Mouse (Mus musculus) heart, adult 9 months (tissue): ENCODE measurements around the gene Ptpn12.

Experiments used
- DNase-seq, 2 experiments: peaks; one replicate each; pipeline ENCODE4 v3.0.0; 2022; ENCODE audit warnings: low spot score in 2 of 2

The Ptpn12 gene

DNA sequence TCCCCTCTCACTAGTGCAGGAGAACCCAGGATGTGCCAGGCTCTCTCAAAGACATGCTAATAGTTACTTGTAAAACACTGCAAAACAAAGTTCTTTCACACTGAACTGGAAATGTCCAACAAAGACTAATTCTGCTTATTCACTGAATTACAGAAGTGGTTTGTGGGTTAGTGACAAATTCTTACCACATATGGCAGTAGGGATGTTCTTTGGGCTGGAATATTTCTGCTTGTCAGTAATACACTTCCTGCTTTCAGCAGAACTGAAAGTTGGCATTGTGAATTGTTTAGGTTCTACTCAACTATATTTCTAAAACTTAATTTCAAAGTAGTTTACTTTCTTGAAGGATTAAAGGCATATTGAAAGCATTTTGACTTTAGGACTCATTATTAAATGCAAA lies 25.5 kb downstream of the Ptpn12 start:
- peak in 1 of 2 experiments; percentile 45 for DNase-seq

DNA sequence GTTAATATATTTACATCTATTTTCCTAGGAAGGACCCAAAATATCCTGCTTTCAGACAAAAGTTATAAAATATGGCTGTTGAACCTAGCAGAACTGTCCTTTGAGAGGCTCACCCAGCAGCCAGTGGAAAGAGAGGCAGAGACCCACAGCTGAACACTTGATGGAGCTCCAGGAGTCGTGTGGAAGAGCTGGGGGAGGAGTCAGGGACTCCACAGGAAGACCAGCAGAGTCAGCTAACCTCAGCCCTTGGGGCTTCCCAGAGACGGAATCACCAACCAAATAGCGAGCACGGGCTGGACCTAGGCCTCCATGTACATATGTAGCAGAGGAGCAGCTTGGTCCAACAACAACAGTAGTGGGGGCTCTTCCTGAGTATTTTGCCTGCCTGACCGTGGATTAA lies 38.6 kb downstream of the Ptpn12 start:
- peak; percentile 24 to 26 for DNase-seq

DNA sequence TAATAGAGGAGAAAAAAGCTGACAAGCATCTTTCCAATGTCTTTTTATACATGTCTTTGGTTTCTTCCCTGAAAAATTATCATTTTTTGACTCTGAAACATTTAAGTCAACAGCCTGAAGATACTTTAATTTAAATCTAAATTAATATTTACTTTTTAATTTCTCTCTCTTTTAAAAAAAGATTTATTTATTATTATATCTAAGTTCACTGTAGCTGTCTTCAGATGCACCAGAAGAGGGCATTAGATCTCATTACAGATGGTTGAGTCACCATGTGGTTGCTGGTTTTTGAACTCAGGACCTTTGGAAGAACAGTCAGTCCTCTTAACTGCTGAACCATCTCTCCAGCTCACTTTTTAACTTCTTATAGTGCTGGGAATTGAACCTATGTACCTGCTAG lies 44.8 kb downstream of the Ptpn12 start:
- no peak for DNase-seq

DNA sequence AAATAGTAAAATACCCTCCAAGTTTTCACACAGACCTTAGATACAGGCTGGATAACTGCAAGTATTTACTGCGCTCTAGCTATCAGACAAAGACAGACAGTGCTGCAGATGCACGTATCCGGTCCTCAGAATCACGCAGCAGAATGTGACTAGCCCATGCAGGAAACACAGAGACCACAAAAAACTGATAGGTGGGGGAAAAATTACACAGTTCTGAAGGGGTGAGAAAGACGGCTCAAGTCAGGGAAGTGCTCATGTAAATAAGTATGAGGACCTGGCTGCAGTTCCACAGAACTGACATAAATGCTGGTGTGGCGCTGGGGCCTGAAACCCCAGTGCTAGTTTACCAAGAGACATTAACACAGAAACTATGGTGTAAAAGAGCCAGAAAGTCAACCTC lies 53.0 kb downstream of the Ptpn12 start:
- DNase-seq, result no peak

DNA sequence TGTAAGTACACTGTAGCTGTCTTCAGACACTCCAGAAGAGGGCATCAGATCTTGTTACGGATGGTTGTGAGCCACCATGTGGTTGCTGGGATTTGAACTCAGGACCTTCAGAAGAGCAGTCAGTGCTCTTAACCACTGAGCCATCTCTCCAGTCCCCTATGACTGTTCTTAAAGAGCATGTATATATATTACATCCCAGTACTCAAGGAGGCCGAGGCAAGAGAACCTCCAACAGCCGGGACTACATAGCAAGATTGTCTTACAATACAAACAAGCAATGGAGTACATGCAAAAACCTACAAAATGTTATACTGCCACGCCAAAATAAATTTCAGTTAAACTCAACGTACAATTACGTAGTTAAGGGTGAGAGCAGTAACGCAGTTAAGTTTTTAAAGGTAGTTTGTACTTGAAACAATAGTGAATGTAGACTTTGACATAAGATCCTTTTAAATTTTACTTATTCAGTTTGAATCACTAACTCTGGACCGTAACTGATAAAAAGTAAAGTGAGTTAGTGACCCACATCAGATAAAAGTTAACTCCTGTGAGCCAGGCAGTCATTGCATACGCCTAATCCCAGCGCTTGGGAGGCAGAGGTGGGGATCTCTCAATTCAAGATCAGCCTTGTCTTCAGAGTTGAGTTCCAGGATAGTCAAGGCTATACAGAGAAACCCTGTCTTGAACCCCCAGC lies 53.9 kb downstream of the Ptpn12 start:
- no peak for DNase-seq

DNA sequence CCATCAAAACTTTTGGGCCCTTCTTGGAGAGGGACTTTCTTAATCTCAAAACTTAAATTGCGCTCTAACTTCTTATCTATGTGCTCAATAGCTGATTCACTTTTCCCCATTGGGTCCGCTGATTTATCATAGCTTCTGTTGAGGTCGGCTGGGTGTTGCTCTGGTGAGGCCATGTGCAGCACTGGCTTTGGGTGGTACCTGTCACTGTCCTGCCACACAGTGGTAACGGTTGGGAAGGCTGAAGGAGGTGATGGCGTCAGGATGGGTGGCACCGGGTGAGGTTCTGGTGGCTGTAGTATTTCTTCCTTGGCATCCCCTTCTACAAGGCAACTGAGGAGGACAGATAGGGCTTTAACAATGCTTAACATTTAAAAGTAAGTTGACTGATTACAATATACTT lies 57.3 kb downstream of the Ptpn12 start:
- DNase-seq, result no peak

DNA sequence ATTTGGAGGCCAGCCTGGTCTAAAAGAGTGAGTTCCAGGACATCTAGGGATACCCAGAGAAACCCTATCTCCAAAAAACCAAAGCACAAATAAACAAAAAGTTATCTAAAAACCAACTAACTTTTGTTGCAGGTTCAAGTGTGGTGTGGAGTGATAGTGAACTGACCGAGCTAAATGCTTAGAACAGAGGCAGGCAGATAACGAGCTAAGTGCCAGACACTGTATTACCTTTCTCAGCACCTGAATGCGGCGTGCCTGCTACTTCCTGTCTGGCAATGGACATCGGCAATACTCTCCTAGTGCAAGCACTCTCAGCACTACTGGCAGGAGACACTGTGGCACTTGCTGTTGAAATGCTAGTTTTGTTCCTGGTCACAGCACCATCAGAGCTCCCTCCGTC lies 58.2 kb downstream of the Ptpn12 start:
- DNase-seq, result no peak

DNA sequence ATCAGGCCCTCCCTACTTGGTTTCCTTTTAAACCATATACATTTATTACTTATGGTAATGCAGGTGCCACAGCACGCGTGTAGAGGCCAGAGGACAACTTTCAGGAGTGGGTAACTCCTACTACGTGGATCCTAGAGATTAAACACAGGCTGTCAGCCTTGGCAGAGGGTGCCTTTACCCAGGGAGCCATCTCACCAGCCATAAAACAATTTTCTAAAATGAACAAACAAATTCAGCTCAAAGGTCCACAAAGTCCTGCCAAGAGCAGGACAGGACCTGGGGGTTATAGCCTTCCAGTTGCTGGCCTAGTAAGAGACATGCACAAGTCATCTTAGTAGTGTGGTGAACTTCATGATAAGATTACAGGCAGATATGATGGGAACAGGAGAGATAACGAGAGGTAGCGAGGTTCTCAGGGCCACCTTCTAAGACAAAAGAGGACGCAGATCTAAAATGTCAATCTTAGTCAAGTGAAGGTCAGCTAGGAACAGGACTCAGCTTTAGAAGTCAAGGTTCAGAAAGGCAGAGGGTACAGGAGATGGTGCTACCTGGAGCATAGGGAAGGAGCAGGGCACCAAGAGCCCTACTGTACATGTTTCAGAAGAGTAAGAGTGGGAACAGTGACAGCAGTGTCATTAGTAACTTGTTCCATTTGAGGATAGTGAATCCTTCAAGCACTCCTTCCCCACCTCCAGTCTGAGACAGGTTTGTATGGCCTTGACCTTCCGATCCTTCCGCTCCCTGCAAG lies 65.5 kb downstream of the Ptpn12 start:
- no peak for DNase-seq

DNA sequence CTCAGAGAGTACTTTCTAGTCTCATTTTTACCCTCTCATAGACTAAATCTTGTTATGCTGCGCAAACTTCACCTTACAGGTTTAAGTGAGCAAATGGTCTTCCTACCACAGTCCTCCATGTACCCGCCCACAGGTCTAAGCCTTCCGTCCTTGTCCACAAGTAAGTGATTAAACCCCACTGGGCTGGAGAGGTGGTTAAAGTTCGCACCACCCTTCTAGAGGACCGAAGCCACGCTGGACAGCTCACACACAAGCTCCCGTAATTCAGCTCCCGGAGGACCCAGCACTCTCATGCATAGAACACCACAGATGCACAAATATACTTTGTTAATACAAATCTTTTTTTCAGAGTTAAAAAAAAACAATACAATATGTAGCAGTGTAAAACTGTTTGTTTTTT lies 69.4 kb downstream of the Ptpn12 start:
- DNase-seq, result no peak

DNA sequence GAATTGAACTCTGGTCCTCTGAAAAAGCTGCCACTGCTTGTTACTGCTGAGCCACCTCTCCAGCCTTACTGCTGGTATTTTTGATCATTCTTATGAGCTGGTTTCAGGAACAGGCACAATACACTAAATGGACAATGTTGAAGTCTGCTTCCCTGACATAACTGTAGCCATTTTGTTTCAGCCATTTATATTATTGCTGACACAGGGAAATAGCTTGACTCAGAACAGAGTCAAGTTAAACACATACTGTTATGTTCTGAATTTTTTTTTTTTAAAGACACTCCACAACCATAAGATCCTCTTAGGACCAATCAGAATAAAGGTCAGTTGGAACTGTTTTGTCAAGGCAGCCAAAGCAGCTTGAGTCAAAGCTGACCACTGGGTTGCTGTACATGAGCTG lies 72.2 kb downstream of the Ptpn12 start:
- DNase-seq, result no peak

DNA sequence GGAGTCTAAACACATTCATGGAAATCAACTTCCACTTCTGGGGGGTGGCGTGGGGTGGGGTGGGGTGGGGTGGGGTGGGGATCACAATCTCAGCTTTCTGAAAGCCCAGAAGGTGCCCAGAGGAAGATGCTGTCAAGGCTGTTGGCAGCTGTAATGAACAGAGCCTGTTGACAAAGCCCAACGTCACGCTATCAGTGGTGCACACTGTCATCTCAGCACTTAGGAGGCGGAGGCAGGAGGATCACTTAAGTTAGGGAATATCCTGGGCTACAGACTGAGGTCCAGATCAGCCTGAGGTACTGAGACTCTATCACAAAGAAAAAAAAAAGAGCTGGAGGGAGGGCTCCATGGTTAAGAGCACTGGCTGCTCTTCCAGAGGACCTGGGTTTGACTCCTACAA lies 81.0 kb downstream of the Ptpn12 start:
- no peak for DNase-seq

DNA sequence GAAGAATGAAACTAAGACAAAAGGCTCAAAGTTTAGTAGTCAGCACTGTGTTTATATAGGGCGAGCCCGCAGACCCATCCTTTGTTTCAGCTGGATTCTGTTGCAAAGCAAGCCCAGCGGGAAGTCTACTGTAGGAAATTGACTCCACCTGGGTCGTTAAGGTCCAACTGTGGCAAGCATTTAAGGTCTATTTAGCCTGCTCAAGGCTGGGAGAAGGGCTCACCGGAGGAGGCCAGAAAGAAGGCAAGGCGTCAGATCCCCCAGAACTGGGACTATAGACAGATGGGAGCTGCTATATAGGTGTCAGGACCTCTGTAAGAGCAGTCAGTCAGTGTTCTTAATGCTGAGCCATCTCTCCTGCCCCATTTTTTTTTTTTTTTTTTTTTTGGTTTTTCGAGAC lies 81.7 kb downstream of the Ptpn12 start:
- DNase-seq, result no peak

DNA sequence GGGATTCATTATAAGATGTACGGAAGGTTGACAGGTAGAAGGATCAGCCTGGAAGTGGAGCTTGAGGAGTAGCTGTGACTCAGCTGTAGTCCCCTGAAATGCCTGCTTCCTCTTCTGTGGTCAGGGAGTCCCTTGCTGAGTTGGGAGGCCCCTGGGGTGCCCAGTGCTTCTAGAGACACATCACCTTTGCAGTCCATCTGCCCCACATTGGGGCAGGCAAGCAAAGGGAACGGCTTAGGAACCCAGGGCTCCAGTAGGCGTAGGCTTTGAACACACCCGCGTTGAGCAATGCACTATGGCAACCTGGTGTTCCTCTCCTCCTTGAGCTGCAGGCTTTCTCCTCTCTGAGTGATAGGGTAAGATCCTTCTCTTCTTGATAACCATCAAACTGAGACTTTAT lies 82.6 kb downstream of the Ptpn12 start:
- DNase-seq, result no peak

DNA sequence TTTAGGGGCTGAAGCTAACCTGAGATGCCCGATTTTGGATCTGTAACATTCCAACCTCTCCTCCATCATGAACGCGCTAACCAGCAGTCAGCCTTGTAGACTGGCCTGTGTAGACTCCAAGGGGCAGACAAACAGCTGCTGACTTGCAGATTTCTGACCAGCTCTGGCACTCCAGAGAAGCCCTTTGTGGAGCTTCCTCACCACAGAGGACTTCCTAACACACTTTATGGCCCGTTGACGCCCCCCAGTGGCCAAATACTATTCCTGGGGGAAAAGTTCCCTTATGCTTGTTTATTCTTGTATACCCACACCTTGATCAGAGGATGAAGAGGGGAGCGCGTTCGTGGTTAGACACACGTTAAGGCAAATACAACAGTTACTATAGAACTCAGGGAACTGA lies 86.7 kb downstream of the Ptpn12 start:
- peak in 1 of 2 experiments; percentile 32 for DNase-seq

DNA sequence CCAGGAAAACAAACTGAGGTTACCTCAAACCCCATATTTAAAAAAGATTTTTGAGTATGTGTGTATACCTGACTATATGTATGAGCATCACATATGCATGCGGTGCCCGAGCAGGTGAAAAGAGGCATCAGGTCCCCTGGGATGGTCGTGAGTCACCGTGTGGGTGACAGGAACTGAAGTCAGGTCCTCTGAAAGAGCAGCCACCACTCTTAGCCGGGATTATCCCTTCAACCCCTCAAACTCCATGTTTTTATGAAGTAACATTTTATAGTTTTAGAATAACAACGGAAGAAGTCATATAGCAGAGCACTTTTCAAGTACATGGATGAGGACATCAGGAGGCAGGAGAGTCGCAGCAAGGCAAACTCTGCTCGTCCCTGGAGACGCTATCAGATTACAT lies 87.2 kb downstream of the Ptpn12 start:
- no peak for DNase-seq

DNA sequence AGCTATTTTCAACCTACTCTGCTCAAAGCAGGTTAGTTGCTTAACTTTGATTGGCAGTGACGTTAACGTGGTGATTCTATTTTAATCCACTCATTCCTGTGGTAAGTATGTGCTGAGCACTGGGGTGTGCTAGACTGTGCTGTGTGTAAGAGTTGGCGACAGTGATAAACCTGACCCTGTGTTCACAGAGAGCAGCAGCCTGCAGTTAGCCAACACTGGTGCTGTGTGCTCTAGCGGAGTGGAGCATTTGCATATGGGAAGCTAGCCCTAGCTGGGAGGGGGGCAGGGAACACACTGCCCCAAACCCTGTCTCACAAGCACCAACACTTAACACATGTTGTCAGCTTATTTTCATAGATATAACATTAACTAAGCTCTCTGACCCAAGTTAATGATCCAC lies 87.8 kb downstream of the Ptpn12 start:
- DNase-seq, result no peak

DNA sequence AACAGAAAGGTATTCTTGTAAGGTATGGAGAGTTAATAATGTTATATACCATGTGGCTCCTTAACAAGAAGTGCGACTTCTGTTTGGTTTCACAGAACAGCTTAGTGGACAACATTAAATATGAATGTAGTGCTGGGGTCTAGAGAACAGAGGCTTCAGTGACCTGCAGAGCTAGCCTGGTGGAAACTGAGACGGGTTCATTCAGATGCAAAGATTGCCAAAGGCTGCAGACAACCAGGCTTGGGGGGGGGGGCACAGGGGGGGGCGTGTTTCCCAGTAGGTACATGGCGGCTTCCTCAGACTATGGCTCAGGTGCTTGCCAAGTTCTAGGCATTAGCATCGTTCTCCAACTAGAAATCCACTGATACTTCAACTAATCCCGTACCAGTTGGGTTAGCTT lies 91.3 kb downstream of the Ptpn12 start:
- DNase-seq, result no peak

DNA sequence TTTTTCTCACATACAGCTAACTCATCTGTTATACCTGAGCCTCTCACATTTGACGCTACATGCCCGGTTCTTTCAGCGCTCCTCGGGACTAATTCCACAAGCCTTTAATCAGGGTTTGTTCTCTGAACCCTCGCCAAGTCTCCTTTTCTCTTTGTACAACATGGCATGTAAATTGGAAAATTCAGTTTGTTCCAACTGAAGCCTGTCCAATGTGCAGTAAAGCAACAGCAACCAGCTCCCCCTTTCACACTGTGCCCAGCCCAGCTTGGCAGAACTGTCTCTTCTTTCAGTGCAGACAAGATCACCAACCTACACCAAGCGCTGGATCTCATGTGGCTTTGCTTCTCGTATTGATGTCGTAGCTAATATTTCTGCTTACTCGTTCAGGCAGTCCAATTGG lies 92.4 kb downstream of the Ptpn12 start:
- no peak for DNase-seq

DNA sequence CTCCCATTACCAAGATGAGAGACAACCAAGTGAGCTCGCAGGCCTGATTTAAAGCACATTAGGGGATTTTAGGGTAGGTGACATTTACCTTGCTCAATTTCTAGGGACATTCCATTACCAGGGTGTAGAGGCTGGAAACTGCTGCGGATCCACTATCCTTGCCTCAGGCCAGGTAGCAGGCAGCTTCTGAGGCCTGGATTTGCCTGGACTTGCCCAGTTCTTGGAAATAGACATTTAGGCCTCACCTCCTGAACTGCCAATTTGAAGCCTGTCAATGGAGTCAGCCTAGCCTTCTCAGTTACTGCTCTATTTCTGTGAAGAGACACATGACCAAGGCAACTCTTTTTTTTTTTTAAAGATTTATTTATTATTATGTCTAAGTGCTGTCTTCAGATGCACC lies 94.8 kb downstream of the Ptpn12 start:
- DNase-seq, result no peak

DNA sequence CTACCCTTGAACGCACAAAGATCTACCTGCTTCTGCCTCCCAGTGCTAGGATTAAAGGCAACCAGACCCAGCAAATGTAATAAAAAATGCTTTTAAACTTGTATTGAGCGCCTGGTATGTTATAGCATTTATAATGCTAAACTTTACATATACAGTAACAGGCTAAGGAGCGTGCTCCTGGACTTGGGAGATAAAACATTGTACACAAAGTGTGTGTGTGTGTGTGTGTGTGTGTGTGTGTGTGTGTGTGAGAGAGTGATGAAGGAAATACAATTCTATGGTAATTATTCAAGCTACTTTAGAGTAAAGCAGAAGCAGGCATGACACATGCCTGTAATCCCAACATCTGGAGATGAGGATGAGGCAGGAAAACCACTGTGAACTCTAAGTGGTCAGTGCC lies 99.4 kb downstream of the Ptpn12 start, which contains the start of gene Rsbn1l:
Gene Rsbn1l (minus strand): TSS at position 101 of the 400 bp plus-strand sequence.
- DNase-seq, result no peak

DNA sequence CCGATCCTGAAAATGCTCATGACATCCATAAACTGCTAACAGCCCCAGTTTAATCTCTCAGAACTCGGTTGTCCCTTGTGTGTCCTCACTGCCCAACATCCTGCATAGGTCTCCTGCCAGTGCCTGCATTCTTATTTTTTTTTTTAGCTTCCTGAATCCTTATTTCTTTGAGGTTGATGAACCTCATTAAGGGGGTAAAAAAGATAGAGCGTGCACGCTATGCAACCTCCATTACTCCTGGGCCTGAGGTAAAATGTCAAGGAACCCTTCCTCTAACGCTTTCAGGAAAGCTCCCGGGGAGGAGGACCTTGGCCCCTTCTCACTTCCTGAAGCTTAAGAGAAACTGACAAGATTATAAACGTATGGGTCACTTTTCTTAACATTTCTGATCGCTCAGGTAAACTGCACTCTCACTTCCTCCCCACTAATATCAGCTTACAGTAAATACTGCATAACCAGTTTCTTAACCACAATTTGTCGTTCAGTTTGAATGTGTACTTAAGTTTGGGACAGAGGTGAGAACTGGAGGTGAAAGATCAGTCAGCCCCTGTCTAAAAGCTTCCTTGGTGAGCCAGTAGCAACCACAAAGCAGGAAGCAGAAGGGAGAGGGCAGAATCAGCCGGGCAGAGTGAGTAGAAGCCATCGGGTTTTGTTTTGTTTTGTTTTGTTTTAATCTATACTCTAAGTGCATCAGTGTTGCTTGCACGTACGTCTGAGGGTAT lies 100.4 kb downstream of the Ptpn12 start:
- no peak for DNase-seq

DNA sequence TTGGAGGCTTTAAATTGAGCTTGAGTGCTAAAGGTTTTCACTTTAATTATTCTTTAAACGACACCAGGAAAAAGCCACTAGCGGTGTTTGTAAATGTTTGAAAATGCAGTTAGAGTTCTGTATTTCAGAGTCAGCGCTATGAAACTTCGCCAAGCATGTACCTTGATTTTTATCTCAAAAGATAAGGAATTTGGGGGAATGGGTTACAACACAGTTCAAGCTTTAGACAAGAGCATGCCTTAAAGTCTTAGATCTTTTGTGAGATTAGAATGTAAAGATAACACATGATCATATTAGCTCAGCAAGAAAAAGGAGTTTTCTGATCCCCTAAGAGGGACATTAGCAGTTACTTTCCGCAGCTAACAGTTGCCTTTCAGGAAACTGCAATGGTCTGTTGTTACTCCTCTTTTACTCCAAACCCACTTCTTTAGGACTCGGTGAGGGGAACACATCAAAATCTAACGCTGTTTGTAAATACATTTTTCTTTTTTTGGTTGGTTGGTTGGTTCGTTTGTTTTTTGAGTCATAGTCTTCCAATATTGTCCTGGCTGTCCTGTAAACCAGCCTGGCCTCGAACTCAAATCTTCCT lies 103.3 kb downstream of the Ptpn12 start:
- no peak for DNase-seq
